Mouse (Mus musculus): ENCODE measurements at regions not wholly inside any gene's neighbourhood (a gene's known extent, or its start where the extent isn't known, plus 50 kb on each side); places are given as distances from the start of the nearest gene placed in this dataset.

DNA sequence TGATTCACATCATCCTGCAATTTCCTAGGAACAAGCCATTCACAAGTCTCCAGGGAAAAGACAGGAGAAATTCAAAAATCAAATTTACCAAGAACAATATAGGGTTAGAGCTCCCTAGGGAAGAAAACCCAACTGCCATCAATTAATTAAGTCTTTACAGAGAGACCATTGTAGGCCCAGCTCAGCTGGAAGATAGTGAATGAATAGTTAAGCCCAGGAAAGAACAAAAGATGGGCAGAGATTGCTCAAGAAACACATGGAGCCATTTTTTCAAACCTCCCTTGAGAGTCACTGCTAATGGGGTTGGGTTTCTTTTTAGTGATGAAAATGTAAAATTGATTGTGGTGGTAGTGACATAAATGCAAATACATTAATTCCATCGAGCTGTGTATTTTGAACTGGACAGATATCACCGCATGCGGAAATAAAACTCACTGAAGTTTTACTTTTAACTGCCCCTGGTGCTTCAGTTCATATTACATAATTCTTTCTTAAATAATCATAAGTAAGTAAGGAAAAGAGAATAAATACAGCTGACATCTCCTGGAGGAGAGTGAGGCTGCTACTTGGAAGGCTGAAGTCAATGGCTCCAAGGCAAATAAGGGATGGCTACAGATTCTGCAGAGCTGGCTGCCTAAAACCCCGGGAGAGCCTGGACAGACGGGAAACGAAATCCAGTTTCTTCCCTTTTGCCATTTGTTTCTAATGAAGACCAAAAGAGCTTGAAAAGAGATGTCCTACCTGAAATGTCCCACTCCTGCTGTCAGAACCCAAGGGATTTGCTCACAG is 106.5 kb downstream of the Fzd1 start:
- ATAC-seq (ENCODE audit: low FRiP score), result no peak
- peak; percentile 54 for DNase-seq (ENCODE audit: low spot score)
- no peak overlapping the region for H3K27ac ChIP-seq (ENCODE audit: low read depth, low read length)

GRCm38 (mm10) chr5:4650709-4651108 is 107.1 kb downstream of the Fzd1 start:
- Histone ChIP-seq H3K4me2 (ENCODE audit: low read depth, low read length, poor library complexity, severe bottlenecking) (no peak overlapping the region), H3K9ac (replicated peaks; ENCODE audit: low read length, poor library complexity, severe bottlenecking) (no peak overlapping the region), H3K4me3 (ENCODE audit: low read depth, low read length) (no peak overlapping the region), H3K4me1 (ENCODE audit: insufficient read depth, low read length) (no peaks in the 10 kb centered on the region; the same call in 1 of the 2 replicates), H3K9me3 (ENCODE audit: low read length) (no peaks in the 10 kb centered on the region), H3K36me3 (ENCODE audit: insufficient read depth, low read length) (no peaks in the 10 kb centered on the region), H3K27ac (ENCODE audit: low read depth, low read length) (no peak overlapping the region), H3K27me3 (ENCODE audit: insufficient read depth, low read length) (no peaks in the 10 kb centered on the region)
- ATAC-seq (ENCODE audit: low FRiP score) (no peak), DNase-seq (ENCODE audit: low spot score) (no peak)
- WGBS, result 33% methylated on average over 3 of the region's 3 CpGs
- TF ChIP-seq CTCF (IDR thresholded peaks at IDR 0.05), result no peak

More for the DNA sequence above, 106.5 kb downstream of the Fzd1 start:
- Histone ChIP-seq H3K4me3 (ENCODE audit: low read depth, low read length) (no peak overlapping the region), H3K9me3 (ENCODE audit: low read length) (no peaks in the 10 kb centered on the region), H3K4me2 (ENCODE audit: low read depth, low read length, poor library complexity, severe bottlenecking) (no peak overlapping the region), H3K9ac (replicated peaks; ENCODE audit: low read length, poor library complexity, severe bottlenecking) (no peak overlapping the region), H3K27me3 (ENCODE audit: insufficient read depth, low read length) (no peaks in the 10 kb centered on the region), H3K36me3 (ENCODE audit: insufficient read depth, low read length) (no peaks in the 10 kb centered on the region), H3K4me1 (ENCODE audit: insufficient read depth, low read length) (no peaks in the 10 kb centered on the region; the same call in 1 of the 2 replicates)
- no peak for TF ChIP-seq CTCF (IDR thresholded peaks at IDR 0.05)
- 41% methylated on average over 6 of the region's 6 CpGs for WGBS

- Histone ChIP-seq H3K36me3 (ENCODE audit: insufficient read depth, low read length) (no peaks in the 10 kb centered on the region), H3K27ac (ENCODE audit: low read depth, low read length) (no peak overlapping the region), H3K9me3 (ENCODE audit: low read length) (no peaks in the 10 kb centered on the region), H3K4me3 (ENCODE audit: low read depth, low read length) (no peak overlapping the region), H3K9ac (replicated peaks; ENCODE audit: low read length, poor library complexity, severe bottlenecking) (no peak overlapping the region), H3K27me3 (ENCODE audit: insufficient read depth, low read length) (no peaks in the 10 kb centered on the region), H3K4me1 (ENCODE audit: insufficient read depth, low read length) (no peaks in the 10 kb centered on the region; the same call in 1 of the 2 replicates), H3K4me2 (ENCODE audit: low read depth, low read length, poor library complexity, severe bottlenecking) (no peak overlapping the region)
- 48% methylated on average over 6 of the region's 6 CpGs for WGBS
- DNase-seq (ENCODE audit: low spot score) (no peak), ATAC-seq (ENCODE audit: low FRiP score) (no peak)
- TF ChIP-seq CTCF (IDR thresholded peaks at IDR 0.05), result no peak
Measured at GRCm38 (mm10) chr5:4649858-4650556, 107.8 kb downstream of the Fzd1 start.

- H3K27ac ChIP-seq (ENCODE audit: low read depth, low read length), result no peak overlapping the region
- no peak for ATAC-seq (ENCODE audit: low FRiP score)
Measured at GRCm38 (mm10) chr5:4641041-4641440, 116.8 kb downstream of the Fzd1 start.

DNA sequence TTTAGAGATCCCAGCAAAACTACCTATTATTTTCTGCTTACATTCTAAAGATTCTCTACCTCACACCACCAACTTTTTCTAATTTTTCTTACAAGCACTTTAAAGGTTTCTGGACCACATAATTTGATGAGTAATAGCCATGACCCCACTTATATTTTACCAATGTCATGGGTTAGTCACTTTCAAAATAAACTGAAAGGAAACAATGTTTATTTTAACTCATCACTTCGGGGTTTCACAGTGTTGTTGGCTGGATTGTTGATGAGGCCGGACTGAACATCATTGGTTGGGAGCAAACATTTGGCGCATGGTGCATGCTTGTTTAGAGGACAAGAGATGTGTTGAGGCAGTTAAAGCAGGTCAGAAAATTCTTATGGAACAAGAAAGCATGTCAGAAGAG is 124.1 kb downstream of the Fzd1 start:
- 87% methylated on average over 3 of the region's 3 CpGs for WGBS
- no peak for DNase-seq (ENCODE audit: low spot score)
- Histone ChIP-seq H3K9me3 (ENCODE audit: low read length) (no peaks in the 10 kb centered on the region), H3K27me3 (ENCODE audit: insufficient read depth, low read length) (no peaks in the 10 kb centered on the region), H3K36me3 (ENCODE audit: insufficient read depth, low read length) (no peaks in the 10 kb centered on the region), H3K27ac (ENCODE audit: low read depth, low read length) (no peak overlapping the region), H3K9ac (replicated peaks; ENCODE audit: low read length, poor library complexity, severe bottlenecking) (no peak overlapping the region), H3K4me2 (ENCODE audit: low read depth, low read length, poor library complexity, severe bottlenecking) (no peak overlapping the region), H3K4me3 (ENCODE audit: low read depth, low read length) (no peak overlapping the region), H3K4me1 (ENCODE audit: insufficient read depth, low read length) (no peaks in the 10 kb centered on the region)
- TF ChIP-seq CTCF (IDR thresholded peaks at IDR 0.05), result no peak
- no peak for ATAC-seq (ENCODE audit: low FRiP score)

More at GRCm38 (mm10) chr5:4641041-4641440, 116.8 kb downstream of the Fzd1 start:
- DNase-seq (ENCODE audit: low spot score), result no peak
- Histone ChIP-seq H3K9ac (replicated peaks; ENCODE audit: low read length, poor library complexity, severe bottlenecking) (no peak overlapping the region), H3K27me3 (ENCODE audit: insufficient read depth, low read length) (no peaks in the 10 kb centered on the region), H3K4me3 (ENCODE audit: low read depth, low read length) (no peak overlapping the region), H3K36me3 (ENCODE audit: insufficient read depth, low read length) (no peaks in the 10 kb centered on the region), H3K4me1 (ENCODE audit: insufficient read depth, low read length) (no peaks in the 10 kb centered on the region), H3K9me3 (ENCODE audit: low read length) (no peaks in the 10 kb centered on the region), H3K4me2 (ENCODE audit: low read depth, low read length, poor library complexity, severe bottlenecking) (no peak overlapping the region)
- TF ChIP-seq CTCF (IDR thresholded peaks at IDR 0.05), result no peak

- peak; percentile 3 for DNase-seq (ENCODE audit: low spot score)
- 78% methylated on average over 6 of the region's 6 CpGs for WGBS
- H3K4me3 ChIP-seq (ENCODE audit: low read depth, low read length), result no peak overlapping the region
Measured at GRCm38 (mm10) chr5:4625206-4625605, 132.6 kb downstream of the Fzd1 start.

More at GRCm38 (mm10) chr5:4625206-4625605, 132.6 kb downstream of the Fzd1 start:
- H3K4me2 ChIP-seq (ENCODE audit: low read depth, low read length, poor library complexity, severe bottlenecking), result no peak overlapping the region
- TF ChIP-seq CTCF (IDR thresholded peaks at IDR 0.05), result no peak
- no peaks in the 10 kb centered on the region for H3K9me3 ChIP-seq (ENCODE audit: low read length)
- H3K36me3 ChIP-seq (ENCODE audit: insufficient read depth, low read length), result no peaks in the 10 kb centered on the region
- ATAC-seq (ENCODE audit: low FRiP score), result no peak
- no peaks in the 10 kb centered on the region for H3K27me3 ChIP-seq (ENCODE audit: insufficient read depth, low read length)
- no peaks in the 10 kb centered on the region for H3K4me1 ChIP-seq (ENCODE audit: insufficient read depth, low read length)
- no peak overlapping the region for H3K9ac ChIP-seq (replicated peaks; ENCODE audit: low read length, poor library complexity, severe bottlenecking)
- no peak overlapping the region for H3K27ac ChIP-seq (ENCODE audit: low read depth, low read length)

Data from midbrain, postnatal 0 days (tissue).